7 mouse cellular contexts compared by ENCODE assay signal in genomic region chr11:87421760-87422201, GRCm38 (mm10). TPM values are rescaled to one million over a fixed set of nuclear protein-coding genes. Genes with fewer than 3 reads are reported as not detected.
A peak's percentile ranks its signal among the peaks of the same experiment; 100 is the strongest.
DNase-seq lines count a peak whose midpoint lies in the region; ATAC-seq and TF ChIP-seq lines count a peak whose summit lies in the region.

No protein-coding gene starts in this region.

- H3K9ac ChIP-seq in hindbrain, embryonic 12.5 days, result peak overlapping the region; percentile 51
- H3K9ac ChIP-seq in liver, embryonic 12.5 days, result peak overlapping the region; percentile 73
- H3K9ac ChIP-seq in stomach, postnatal 0 days (ENCODE audit: low read length), result peak overlapping the region; percentile 50

- TF ChIP-seq EP300 in stomach, postnatal 0 days (optimal IDR thresholded peaks at IDR 0.05), result no peak

- peak overlapping the region; percentile 55 for H3K4me2 ChIP-seq in hindbrain, embryonic 12.5 days (replicated peaks)
- H3K4me2 ChIP-seq in liver, embryonic 12.5 days, result peak overlapping the region; percentile 74
- H3K4me2 ChIP-seq in stomach, postnatal 0 days (replicated peaks; ENCODE audit: low read depth), result peak overlapping the region; percentile 56

- no peaks in the 10 kb centered on the region for H3K27me3 ChIP-seq in hindbrain, embryonic 12.5 days
- no peaks in the 10 kb centered on the region for H3K27me3 ChIP-seq in liver, embryonic 12.5 days (replicated peaks)
- no peaks in the 10 kb centered on the region for H3K27me3 ChIP-seq in stomach, postnatal 0 days (ENCODE audit: control insufficient read depth, insufficient read depth, low read length)

- no peak for ATAC-seq in hindbrain, embryonic 12.5 days (ENCODE audit: low FRiP score)
- no peak for ATAC-seq in liver, embryonic 12.5 days
- ATAC-seq in stomach, postnatal 0 days (ENCODE audit: low FRiP score, low TSS enrichment), result peak; percentile 21; the same call in 1 of the 2 replicates

- no peak for TF ChIP-seq CTCF in stomach, postnatal 0 days (IDR thresholded peaks at IDR 0.05; ENCODE audit: low read depth)

- peaks cover 5% of the 10 kb centered on the region; the same call in 1 of the 2 replicates for H3K4me1 ChIP-seq in hindbrain, embryonic 12.5 days
- peaks cover 33% of the 10 kb centered on the region for H3K4me1 ChIP-seq in liver, embryonic 12.5 days
- H3K4me1 ChIP-seq in stomach, postnatal 0 days (replicated peaks; ENCODE audit: control insufficient read depth, insufficient read depth), result no peaks in the 10 kb centered on the region

- peak; percentile 18 to 52 for DNase-seq in thymus, postnatal 36 days
- DNase-seq in thymus, postnatal 0 days (ENCODE audit: low spot score), result no peak
- DNase-seq in embryo, embryonic 9.5 days (ENCODE audit: extremely low spot score), result peak; percentile 41
- peak; percentile 38 for DNase-seq in stomach, postnatal 0 days (ENCODE audit: low spot score)
- no peak for DNase-seq in right cerebral cortex, postnatal 4 days

- peak overlapping the region; percentile 82 for H3K27ac ChIP-seq in hindbrain, embryonic 12.5 days
- peak overlapping the region; percentile 89 for H3K27ac ChIP-seq in liver, embryonic 12.5 days
- H3K27ac ChIP-seq in stomach, postnatal 0 days (replicated peaks), result 0 out of 2 replicates have a peak overlapping the region, but pooled peaks have one; percentile 85

- H3K4me3 ChIP-seq in hindbrain, embryonic 12.5 days, result peak overlapping the region; percentile 32
- H3K4me3 ChIP-seq in liver, embryonic 12.5 days, result peak overlapping the region; percentile 58
- H3K4me3 ChIP-seq in stomach, postnatal 0 days (ENCODE audit: low read depth, low read length), result peak overlapping the region; percentile 37

- H3K9me3 ChIP-seq in hindbrain, embryonic 12.5 days (replicated peaks), result no peaks in the 10 kb centered on the region
- H3K9me3 ChIP-seq in liver, embryonic 12.5 days (replicated peaks), result no peaks in the 10 kb centered on the region
- no peaks in the 10 kb centered on the region for H3K9me3 ChIP-seq in stomach, postnatal 0 days (ENCODE audit: control insufficient read depth, low read length)

- no peaks in the 10 kb centered on the region for H3K36me3 ChIP-seq in hindbrain, embryonic 12.5 days
- H3K36me3 ChIP-seq in liver, embryonic 12.5 days, result no peaks in the 10 kb centered on the region
- H3K36me3 ChIP-seq in stomach, postnatal 0 days (ENCODE audit: control insufficient read depth, insufficient read depth, low read length), result no peaks in the 10 kb centered on the region

- 30% methylated on average over 6 of the region's 6 CpGs for WGBS in hindbrain, embryonic 12.5 days
- 14% methylated on average over 6 of the region's 6 CpGs for WGBS in liver, embryonic 12.5 days (ENCODE audit: insufficient replicate concordance)
- WGBS in stomach, postnatal 0 days, result 2% methylated on average over 6 of the region's 6 CpGs

RNA-seq across cellular contexts. Expression of gene Tex14, which starts 16.9 kb away (rescaled TPM):
- polyA plus RNA-seq in thymus, postnatal 0 days (2015; fragmentation: Nextera tagmentation; extraction: Ambion mirVana), result 0.53 and 0.62 TPM in 2 replicates
- 0.10 and 0.38 TPM in 2 replicates for polyA plus RNA-seq in hindbrain, embryonic 12.5 days (2016; fragmentation: Nextera tagmentation; extraction: Ambion mirVana)
- not detected in 2 replicates for polyA plus RNA-seq in liver, embryonic 12.5 days (2016; fragmentation: Nextera tagmentation; extraction: Ambion mirVana)
- 0.98 and 1.6 TPM in 2 replicates for polyA plus RNA-seq in stomach, postnatal 0 days (2015; fragmentation: Nextera tagmentation; extraction: Ambion mirVana)

RNA-seq across cellular contexts. Expression of gene Rad51c, which starts 17.0 kb away (rescaled TPM):
- polyA plus RNA-seq in thymus, postnatal 0 days (2015; fragmentation: Nextera tagmentation; extraction: Ambion mirVana), result 6.8 and 6.9 TPM in 2 replicates
- polyA plus RNA-seq in hindbrain, embryonic 12.5 days (2016; fragmentation: Nextera tagmentation; extraction: Ambion mirVana), result 8.6 and 10.1 TPM in 2 replicates
- polyA plus RNA-seq in liver, embryonic 12.5 days (2016; fragmentation: Nextera tagmentation; extraction: Ambion mirVana), result 5.0 and 5.9 TPM in 2 replicates
- polyA plus RNA-seq in stomach, postnatal 0 days (2015; fragmentation: Nextera tagmentation; extraction: Ambion mirVana), result 1.7 and 1.8 TPM in 2 replicates

Comparison
In these comparisons a context has a peak if more than half of its experiments do, and no peak if none do; other contexts are left out.
1. DNase-seq: peak in thymus, postnatal 36 days (2 of 2), embryo, embryonic 9.5 days (single experiment) and stomach, postnatal 0 days (single experiment); none in thymus, postnatal 0 days (single experiment) and right cerebral cortex, postnatal 4 days (single experiment).
2. Peak in every context shown above with its lines, with median percentiles within 50 percentile points of each other: H3K27ac ChIP-seq, H3K4me2 ChIP-seq, H3K4me3 ChIP-seq and H3K9ac ChIP-seq.